Mouse (Mus musculus) limb, embryonic 10.5 days (tissue): ENCODE data around the gene Acaca. TPM values are rescaled to one million over a fixed set of nuclear protein-coding genes. Genes with fewer than 3 reads are reported as not detected.
"Not testable (repeated sequence)": the region's sequence is repeated elsewhere in the genome, so short reads cannot be mapped to it uniquely, and the experiment has no call there.

Source experiments
- DNase-seq: peaks from one replicate; pipeline ENCODE4 v3.0.0-alpha.2; 2017; ENCODE audit warnings: low spot score
- H3K27ac ChIP-seq: fragments of 300-500 bp; sonication (generic); 2 replicates; pipeline ENCODE4 v1.5.1; 2016; ENCODE audit warnings: mild to moderate bottlenecking
- H3K27me3 ChIP-seq: fragments of 300-500 bp; sonication (generic); 2 replicates; pipeline ENCODE4 v1.6.1; 2016; ENCODE audit warnings: low read depth, mild to moderate bottlenecking; ENCODE audit not compliant: poor library complexity, severe bottlenecking
- H3K36me3 ChIP-seq: fragments of 300-500 bp; sonication (generic); 2 replicates; pipeline ENCODE4 v1.6.1; 2016; ENCODE audit warnings: mild to moderate bottlenecking, moderate library complexity
- H3K4me1 ChIP-seq: fragments of 300-500 bp; sonication (generic); 2 replicates; pipeline ENCODE4 v1.6.1; 2016
- H3K4me3 ChIP-seq: fragments of 300-500 bp; sonication (generic); 2 replicates; pipeline ENCODE4 v1.5.1; 2016; ENCODE audit warnings: mild to moderate bottlenecking, moderate library complexity
- H3K9me3 ChIP-seq: fragments of 300-500 bp; sonication (generic); replicated peaks from 2 replicates; pipeline ENCODE4 v1.6.1; 2016; ENCODE audit warnings: mild to moderate bottlenecking
- WGBS: fragments of 180-500 bp; shearing (Covaris S2); methylation state at CpG from one replicate; pipeline ENCODE4 v1.1.7; 2016; 5-methylcytosine and 5-hydroxymethylcytosine counted together
- polyA plus RNA-seq: library from polyadenylated mRNA; unstranded; fragments of >200 nt; fragmentation: Nextera tagmentation; extraction: Ambion mirVana; gene quantifications from 2 replicates; pipeline ENCODE4 v1.2.1, GENCODE M21; 2016

The Acaca gene
- polyA plus RNA-seq, 1 experiment from 2014 or later, result 22.8 TPM

DNA sequence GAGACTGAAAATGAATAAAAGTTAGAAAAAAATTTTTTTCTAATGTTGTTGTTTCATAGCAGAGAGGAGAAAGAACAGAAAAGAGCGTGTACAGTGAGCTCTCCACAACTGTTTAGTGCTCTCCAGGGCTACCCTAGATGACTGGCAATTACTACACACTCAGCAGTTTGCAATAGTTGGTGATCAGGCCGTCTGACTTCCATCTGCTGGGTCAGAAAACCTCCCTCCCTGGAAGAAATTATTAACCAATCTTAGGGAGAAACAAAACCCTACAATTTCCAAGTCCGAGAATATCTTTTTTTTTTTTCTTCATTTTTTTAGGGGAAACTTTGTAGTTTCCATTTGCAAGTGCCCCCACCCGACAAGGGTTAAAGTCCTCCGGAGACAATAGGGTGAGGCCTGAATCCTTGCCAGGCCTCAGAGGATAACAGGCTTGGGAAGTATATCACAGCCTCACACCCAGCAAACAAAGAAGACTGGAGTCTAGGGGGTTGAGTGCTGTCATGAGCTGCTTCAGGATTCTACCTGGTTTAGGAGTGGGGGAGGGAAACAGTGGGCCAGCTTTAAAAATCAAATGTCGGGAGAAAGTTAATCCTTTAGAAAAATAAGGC lies 233.3 kb downstream of the Acaca start:
- Histone ChIP-seq H3K4me1 (peaks cover 11% of the 10 kb centered on the region), H3K36me3 (peaks cover 26% of the 10 kb centered on the region), H3K27ac (no peak overlapping the region), H3K27me3 (no peaks in the 10 kb centered on the region), H3K9me3 (no peaks in the 10 kb centered on the region), H3K4me3 (no peak overlapping the region)
- DNase-seq, result no peak
- 71% methylated on average over 6 of the region's 6 CpGs for WGBS

DNA sequence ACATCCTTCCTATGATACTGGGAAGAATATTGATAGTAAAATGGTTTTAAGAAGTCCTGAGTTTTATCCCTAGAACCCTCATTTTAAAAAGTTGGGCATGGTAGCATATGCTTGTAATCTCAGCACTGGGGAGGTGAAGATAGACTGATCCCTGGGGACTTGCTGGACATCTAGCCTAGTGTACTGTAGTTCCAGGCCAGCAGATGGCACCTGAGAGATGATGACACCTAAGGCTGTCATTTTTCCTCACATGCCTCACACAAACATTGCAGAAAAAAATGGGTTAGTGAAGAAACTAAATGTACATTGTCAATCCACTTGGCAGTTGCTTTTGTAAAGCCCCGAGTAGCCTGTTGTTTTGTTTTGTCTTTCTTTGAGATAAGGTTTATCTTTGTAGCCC lies 235.8 kb downstream of the Acaca start:
- WGBS, result 89% methylated on average over 1 of the region's 1 CpGs
- H3K4me3 ChIP-seq, result no peak overlapping the region
- peaks cover 11% of the 10 kb centered on the region for H3K4me1 ChIP-seq
- no peak for DNase-seq
- peaks cover 30% of the 10 kb centered on the region for H3K36me3 ChIP-seq
- no peak overlapping the region for H3K27ac ChIP-seq
- no peaks in the 10 kb centered on the region for H3K9me3 ChIP-seq
- no peaks in the 10 kb centered on the region for H3K27me3 ChIP-seq

DNA sequence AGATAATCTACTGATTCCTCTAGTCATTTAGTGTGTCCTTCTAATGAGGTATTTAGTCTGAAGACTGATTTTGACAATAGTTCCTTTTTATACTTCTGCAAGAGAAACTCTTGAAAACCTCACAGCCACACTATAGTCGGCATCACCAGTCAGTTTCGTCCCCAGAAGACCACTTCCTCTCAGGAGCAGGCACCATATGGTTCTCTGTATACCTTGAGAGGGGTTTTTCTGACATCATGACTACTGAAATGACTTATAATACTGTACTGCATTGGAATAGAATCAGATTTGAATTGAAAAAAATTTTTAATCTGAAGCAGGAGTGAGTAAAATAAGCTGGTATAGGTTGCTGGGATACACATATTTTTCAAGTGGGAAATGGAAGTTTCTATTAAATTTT lies 239.4 kb downstream of the Acaca start:
- Histone ChIP-seq H3K27me3 (no peaks in the 10 kb centered on the region), H3K9me3 (no peaks in the 10 kb centered on the region), H3K4me3 (no peak overlapping the region), H3K36me3 (peaks cover 61% of the 10 kb centered on the region), H3K27ac (no peak overlapping the region), H3K4me1 (no peaks in the 10 kb centered on the region)
- DNase-seq, result no peak
- WGBS, result 86% methylated on average over 2 of the region's 2 CpGs

DNA sequence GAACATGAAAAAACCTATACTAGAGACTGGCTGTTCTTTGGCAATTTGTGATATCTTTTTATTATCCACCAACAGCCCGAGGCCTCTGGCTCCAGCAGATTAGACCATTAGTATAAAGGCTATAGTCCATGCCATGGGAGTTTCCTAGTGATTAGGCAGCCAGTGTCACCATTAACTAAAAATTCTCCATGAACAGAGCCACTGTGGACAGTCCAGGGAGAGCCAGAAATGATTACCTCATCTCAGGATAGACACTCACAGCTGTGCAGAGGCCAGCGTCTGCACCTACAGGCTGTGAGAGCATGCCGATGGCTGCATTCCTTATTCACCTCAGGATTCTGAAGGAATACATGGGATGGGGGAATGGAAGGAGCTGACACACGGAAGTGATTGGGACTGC lies 243.7 kb downstream of the Acaca start:
- Histone ChIP-seq H3K27ac (no peak overlapping the region), H3K27me3 (no peaks in the 10 kb centered on the region), H3K4me3 (no peak overlapping the region), H3K36me3 (peaks cover 42% of the 10 kb centered on the region), H3K4me1 (no peaks in the 10 kb centered on the region), H3K9me3 (no peaks in the 10 kb centered on the region)
- WGBS, result 93% methylated on average over 4 of the region's 4 CpGs
- DNase-seq, result no peak

DNA sequence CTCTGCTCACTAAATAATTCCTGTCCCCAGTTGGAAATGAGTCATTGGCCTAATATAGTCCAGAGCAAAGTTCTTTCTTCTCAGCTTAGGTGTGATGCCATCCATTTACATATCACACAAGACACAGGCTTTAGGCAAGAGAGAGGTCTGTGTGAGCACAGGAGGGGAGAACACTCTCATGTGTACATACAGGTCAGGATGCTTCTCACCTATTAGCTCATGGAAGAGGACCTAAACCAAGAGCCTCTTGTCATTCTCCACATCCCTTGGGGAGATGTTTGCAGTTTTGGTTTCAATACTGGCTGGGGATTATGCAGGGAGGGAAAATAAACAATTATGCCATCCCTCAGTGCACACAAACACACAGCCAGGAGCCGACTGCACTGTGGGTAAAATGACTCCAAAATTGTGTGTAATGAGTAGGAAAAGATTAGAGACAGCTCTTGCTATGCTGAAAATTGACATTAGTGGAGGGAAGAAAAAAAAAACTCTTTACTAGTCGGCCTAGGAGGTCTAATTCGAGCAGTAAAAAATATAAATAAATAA lies 246.6 kb downstream of the Acaca start:
- no peaks in the 10 kb centered on the region for H3K27me3 ChIP-seq
- H3K4me1 ChIP-seq, result no peaks in the 10 kb centered on the region
- H3K4me3 ChIP-seq, result no peak overlapping the region
- no peak overlapping the region for H3K27ac ChIP-seq
- H3K9me3 ChIP-seq, result no peaks in the 10 kb centered on the region
- H3K36me3 ChIP-seq, result peaks cover 32% of the 10 kb centered on the region
- no peak for DNase-seq
- WGBS, result 83% methylated on average over 3 of the region's 3 CpGs

DNA sequence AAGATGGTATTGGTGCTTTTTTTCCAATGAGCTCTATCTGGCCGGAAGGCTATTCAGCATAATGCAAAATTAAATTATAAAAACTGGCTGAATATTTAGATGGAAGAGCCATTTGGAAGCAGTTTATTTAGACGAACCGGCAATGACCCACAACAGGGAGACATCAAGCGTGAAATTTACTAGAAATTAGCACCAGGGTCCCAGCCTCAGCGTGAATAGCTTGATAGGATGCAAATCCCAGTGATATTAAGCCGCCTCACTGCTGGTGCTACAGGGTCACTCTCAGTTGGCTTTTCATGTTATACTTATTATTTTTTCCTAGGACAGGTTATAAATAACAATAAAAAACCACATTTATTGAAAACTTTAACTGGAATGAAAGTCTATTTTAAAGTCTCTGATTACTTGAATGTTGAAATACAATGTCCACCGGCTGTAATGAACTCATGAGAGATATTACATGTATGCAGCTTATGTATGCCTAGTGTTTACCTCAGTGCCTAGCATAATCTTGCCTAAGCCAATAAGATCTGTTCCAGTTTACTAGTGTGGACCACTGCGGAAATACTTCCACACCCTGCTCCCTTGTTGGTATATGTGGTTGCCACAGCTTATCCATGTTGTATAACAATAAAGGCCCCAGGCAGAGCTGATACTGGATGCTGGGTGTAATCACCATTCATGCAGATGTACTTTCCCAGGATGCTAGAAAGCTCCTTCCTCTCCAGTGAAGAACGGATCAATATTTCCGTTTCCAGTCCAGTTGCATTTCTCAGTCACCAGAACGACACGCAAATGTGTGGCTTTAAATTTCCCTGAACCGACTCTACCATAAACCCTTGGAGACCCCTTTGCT lies 247.3 kb downstream of the Acaca start:
- 92% methylated on average over 13 of the region's 13 CpGs for WGBS
- H3K27me3 ChIP-seq, result no peaks in the 10 kb centered on the region

DNA sequence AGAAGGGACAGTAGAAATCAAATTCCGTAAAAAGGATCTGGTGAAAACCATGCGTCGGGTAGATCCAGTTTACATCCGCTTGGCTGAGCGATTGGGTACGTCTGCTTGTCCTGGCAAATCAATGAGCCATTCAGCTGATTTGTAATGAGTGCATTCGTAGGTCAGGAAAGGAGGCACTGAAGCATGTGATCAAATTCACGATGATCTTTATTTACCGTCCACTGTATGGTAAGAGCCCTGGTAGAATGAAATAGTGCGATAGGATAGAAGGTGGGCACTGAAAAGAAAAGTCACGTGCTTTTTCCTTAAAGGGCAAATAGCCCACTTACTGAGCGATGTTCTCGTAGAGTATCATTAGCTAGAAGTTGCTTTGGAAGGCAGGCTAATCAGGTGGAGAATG lies 253.0 kb downstream of the Acaca start:
- no peaks in the 10 kb centered on the region for H3K27me3 ChIP-seq
- H3K4me3 ChIP-seq, result no peak overlapping the region
- 94% methylated on average over 13 of the region's 13 CpGs for WGBS
- H3K4me1 ChIP-seq, result no peaks in the 10 kb centered on the region
- no peak overlapping the region for H3K27ac ChIP-seq
- peaks cover 39% of the 10 kb centered on the region for H3K36me3 ChIP-seq
- no peak for DNase-seq
- H3K9me3 ChIP-seq, result no peaks in the 10 kb centered on the region

More for the DNA sequence above, 247.3 kb downstream of the Acaca start:
- DNase-seq, result no peak
- Histone ChIP-seq H3K4me1 (no peaks in the 10 kb centered on the region), H3K9me3 (no peaks in the 10 kb centered on the region), H3K4me3 (no peak overlapping the region), H3K36me3 (peaks cover 33% of the 10 kb centered on the region), H3K27ac (no peak overlapping the region)

DNA sequence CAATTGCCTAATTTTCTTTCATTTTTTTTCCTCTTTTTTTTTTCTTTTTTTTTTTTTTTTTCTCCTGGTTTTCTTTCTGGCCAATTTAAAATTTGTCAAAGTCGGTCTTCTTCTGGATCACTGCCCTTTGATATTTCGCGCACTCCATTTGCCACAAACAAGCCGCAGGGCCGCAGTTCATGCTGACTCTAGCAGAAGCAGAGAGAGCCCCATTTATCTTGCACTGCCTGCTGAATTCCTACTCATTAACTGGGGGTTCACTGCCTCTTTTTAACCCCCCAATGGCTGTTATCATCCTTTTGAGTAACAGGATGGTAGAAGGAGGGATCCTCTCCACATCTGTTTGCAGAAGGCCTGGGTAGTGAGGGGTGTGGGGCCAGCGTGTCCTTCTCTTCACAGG lies 254.4 kb downstream of the Acaca start:
- Histone ChIP-seq H3K27me3 (no peaks in the 10 kb centered on the region), H3K36me3 (peaks cover 46% of the 10 kb centered on the region), H3K27ac (no peak overlapping the region), H3K9me3 (no peaks in the 10 kb centered on the region), H3K4me1 (no peaks in the 10 kb centered on the region), H3K4me3 (no peak overlapping the region)
- 88% methylated on average over 6 of the region's 6 CpGs for WGBS
- no peak for DNase-seq

DNA sequence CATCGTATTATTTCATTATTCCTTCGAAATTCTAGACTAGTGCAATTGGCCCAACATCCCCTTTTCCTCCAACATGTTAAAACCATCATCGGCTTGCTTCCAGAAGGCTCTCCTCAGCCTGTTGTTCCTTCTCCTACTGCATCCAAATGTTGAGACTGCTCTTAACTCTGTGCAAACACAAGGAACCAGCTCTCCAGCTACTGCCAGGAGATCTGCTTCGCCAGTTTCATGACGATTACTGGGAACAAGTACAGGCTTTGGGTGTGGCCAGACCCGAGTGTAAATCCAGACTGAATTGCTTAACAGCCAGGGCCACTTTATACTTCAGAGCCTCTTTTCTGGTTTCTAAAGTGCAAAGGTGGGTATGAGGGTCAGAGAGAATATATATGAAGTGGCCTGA lies 259.9 kb downstream of the Acaca start:
- peaks cover 63% of the 10 kb centered on the region for H3K36me3 ChIP-seq
- H3K27me3 ChIP-seq, result no peaks in the 10 kb centered on the region
- no peaks in the 10 kb centered on the region for H3K9me3 ChIP-seq
- no peaks in the 10 kb centered on the region for H3K4me1 ChIP-seq
- WGBS, result 83% methylated on average over 6 of the region's 6 CpGs
- H3K27ac ChIP-seq, result no peak overlapping the region
- DNase-seq, result no peak
- H3K4me3 ChIP-seq, result no peak overlapping the region

DNA sequence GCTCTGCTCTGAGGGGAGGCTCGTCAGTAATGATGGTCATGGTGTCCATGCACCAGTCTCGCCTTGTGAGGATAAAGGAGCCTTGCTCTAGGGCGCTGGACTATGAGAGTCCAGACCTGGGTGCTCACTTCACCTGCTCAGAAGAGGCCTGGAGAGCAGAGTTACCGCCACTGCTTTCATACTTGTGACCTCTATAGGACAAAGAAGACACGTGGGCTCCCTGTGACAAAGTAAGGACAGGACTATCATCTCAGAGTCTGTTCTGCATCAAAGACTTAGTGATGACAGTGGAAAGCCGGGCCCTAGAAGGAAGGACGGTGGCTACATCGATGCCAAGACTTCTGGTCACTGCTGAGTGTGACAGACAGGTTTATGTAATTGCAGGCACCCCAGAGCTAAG lies 261.7 kb downstream of the Acaca start:
- no peaks in the 10 kb centered on the region for H3K27me3 ChIP-seq
- H3K4me1 ChIP-seq, result no peaks in the 10 kb centered on the region
- WGBS, result 87% methylated on average over 8 of the region's 8 CpGs
- H3K27ac ChIP-seq, result no peak overlapping the region
- H3K9me3 ChIP-seq, result no peaks in the 10 kb centered on the region
- H3K36me3 ChIP-seq, result peaks cover 73% of the 10 kb centered on the region
- H3K4me3 ChIP-seq, result no peak overlapping the region
- no peak for DNase-seq

DNA sequence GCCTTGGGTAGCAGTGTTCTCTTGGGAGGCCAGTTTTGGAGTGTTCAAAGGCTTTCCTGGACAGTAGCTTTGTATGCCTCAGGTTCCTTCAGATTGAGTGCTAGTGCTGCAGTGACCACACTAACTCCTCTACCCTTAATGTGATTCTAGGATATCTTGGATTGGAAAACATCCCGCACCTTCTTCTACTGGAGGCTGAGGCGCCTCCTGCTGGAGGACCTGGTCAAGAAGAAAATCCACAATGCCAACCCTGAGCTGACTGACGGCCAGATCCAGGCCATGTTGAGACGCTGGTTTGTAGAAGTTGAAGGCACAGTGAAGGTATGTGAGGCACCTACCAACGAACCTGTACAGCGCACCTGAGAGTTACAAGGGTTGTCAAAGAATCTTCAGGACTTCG lies 262.6 kb downstream of the Acaca start:
- not testable (repeated sequence) for H3K27me3 ChIP-seq, H3K27ac ChIP-seq, H3K9me3 ChIP-seq, H3K4me1 ChIP-seq, DNase-seq, H3K4me3 ChIP-seq
- peaks cover 73% of the 10 kb centered on the region for H3K36me3 ChIP-seq
- 88% methylated on average over 7 of the region's 7 CpGs for WGBS

DNA sequence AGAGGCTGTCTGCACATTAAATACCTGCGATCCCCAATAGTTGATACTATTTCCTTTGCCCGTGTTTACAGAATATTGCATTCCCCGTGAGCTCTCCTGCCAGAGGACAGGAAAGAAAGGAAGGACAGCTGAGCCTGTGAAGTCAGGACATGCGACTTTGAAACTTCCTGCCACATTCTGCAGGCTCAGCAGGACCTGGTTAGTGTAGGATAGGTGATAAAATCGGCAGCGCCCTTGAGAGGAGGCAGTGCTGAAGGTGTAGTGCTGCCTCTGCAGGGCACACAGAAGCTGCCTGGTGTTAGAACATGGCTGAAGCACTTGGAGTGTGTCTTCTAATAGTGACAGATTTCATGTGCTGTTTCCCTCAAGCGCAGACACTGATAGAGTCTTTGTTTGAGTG lies 264.1 kb downstream of the Acaca start:
- Histone ChIP-seq H3K27ac (no peak overlapping the region), H3K27me3 (no peaks in the 10 kb centered on the region), H3K36me3 (peaks cover 80% of the 10 kb centered on the region), H3K4me1 (peaks cover 4% of the 10 kb centered on the region; the same call in 1 of the 2 replicates), H3K9me3 (no peaks in the 10 kb centered on the region), H3K4me3 (no peak overlapping the region)
- DNase-seq, result no peak
- 62% methylated on average over 7 of the region's 7 CpGs for WGBS

DNA sequence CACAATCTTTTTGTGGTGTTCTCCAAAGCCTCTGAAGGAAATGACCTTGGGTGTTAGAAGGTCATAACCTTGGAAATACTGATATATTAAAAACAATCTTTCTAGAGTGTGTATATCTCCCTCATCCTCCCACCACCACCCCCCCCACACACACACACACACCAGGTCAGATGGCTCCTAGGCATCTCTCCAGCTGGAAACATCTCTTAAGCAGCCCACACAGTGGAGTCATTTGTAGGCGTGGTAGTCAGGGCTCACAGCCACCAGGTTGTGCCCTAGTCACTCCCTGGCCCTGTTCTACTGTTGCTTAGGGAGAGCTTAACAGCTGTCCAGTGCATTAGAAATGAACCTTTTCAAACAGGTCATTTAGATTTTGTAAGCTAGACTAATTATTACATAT lies 265.5 kb downstream of the Acaca start:
- no peak for DNase-seq
- Histone ChIP-seq H3K4me3 (no peak overlapping the region), H3K36me3 (peaks cover 77% of the 10 kb centered on the region), H3K27ac (no peak overlapping the region), H3K4me1 (peaks cover 4% of the 10 kb centered on the region; the same call in 1 of the 2 replicates), H3K27me3 (no peaks in the 10 kb centered on the region), H3K9me3 (no peaks in the 10 kb centered on the region)
- 86% methylated on average over 1 of the region's 1 CpGs for WGBS
